Mouse (Mus musculus) layer of hippocampus, postnatal 10 days (tissue): Measurements from ENCODE around the gene Ubac2. TPM values are rescaled to one million over a fixed set of nuclear protein-coding genes. Genes with fewer than 3 reads are reported as not detected.

ENCODE experiments used
- DNase-seq, 2 experiments: peaks; one replicate each; pipeline ENCODE4 v3.0.0; 2021; ENCODE audit warnings: low spot score in 2 of 2
- total RNA-seq, 2 experiments: library from RNA; stranded (reverse); gene quantifications; 2 replicates each; pipeline ENCODE4 v1.2.3; 2021

The Ubac2 gene
- total RNA-seq, 2 experiments from 2014 or later = 39.1 to 39.3 TPM

DNA sequence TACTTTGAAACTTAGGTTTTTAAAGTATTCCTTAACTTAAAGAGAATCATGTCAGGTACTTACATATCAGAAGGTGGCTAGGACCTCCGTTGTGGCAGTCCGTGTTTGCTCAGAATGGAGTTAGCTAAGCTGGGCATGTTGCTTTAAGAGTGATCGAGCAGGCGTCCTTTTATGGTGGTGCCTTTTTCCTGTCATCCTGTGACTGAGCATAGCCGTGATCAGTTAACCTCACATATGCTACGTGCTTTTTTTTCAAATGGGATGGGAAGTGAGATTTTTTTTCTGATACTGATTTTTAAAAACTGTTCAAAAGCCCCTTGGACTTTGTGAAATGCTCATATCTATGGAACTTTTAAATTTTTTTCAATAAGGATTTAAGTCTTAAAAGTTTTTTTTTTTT, 86.6 kb downstream of the Ubac2 start, which contains the start of gene Gpr183:
Gene Gpr183 (minus strand): TSS at position 206 of the 400 bp plus-strand sequence.
- no peak for DNase-seq

- DNase-seq = no peak
Measured at GRCm38 (mm10) chr14:121965461-121965860, 87.0 kb downstream of the Ubac2 start.

DNA sequence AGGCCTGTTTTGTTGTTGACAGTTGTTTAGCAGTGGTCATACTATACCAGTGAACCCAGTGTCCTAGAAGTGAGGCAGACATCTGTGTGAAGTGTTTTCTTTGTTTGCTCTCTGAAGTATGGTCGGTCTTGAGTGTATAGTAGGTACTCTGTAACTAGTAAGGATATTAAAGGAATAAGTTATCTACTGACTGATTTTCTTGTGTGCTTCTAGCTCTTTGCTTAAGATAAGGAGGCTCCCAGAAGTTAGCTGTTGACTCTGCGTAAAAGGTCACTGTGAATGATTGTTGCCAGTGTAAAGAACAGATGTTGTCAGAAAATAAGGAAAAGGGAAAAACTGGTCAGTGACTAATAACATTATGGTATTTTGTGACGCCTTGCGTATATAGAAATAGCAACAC, 88.7 kb downstream of the Ubac2 start:
- no peak for DNase-seq

DNA sequence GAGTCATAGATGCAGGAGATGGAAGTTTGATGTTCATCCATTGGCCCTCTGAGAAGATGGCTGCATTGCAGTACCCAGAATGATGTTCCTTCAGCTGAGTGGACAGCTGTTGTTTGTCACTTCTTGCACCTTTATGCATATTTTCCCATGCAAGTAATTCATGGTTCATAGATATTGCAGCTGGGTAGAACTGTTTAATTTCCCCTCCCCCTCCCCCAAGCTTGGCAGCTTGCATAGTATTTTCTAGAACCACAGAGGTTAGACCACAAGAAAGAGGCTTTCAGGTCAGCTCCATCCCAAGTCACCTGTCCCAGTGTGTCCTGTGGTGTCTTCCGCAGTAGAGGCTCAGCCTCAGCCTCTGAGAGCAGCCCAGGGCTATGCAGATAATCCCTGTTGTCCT, 92.0 kb downstream of the Ubac2 start:
- DNase-seq = no peak

GRCm38 (mm10) chr14:121973114-121973513, 94.7 kb downstream of the Ubac2 start:
- no peak for DNase-seq

GRCm38 (mm10) chr14:121981531-121981930, 103.1 kb downstream of the Ubac2 start:
- no peak for DNase-seq

DNA sequence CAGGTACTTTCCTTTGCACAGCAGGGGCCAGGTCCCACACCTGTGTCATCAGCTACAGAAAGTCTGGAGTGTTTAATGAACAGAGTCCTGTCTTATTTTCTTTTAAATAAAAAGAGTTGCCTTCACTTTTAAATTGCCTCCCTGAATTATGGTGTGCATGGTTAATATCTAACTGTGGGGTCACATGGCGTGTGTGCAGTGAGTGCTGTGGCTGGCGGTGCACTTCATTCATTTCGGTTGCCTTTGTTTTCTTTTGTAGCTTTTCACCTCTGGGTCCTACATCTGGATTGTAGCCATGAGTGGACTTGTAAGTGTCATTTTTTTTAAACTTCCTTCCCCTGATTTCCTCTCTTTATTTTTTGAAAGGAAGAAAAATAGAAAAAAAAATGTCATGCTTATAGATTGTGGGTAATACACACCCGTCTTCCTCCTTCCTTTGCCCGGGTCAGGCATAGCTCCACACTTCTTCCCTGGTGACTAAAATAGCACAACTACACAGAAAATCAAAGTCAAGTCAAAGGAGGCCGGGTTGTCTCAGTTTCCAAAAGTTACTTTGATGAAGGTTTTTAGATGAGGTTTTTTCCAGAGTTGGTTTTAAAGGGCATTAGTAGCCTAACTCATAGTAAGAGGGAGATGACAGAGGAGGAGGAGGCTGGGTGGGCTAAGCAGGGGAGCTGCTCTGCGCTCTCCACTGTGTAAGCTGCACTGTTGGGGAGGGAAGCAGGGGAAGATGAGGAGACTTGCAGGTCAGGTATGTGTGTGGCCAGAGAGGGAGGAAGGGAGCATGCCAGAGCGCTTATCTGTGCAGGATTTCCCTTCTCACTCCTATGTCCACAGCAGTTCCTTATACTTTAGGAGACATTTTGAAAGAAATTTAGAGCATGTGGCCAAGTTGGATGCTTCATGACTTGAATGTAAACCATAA, 104.9 kb downstream of the Ubac2 start:
- no peak for DNase-seq

DNA sequence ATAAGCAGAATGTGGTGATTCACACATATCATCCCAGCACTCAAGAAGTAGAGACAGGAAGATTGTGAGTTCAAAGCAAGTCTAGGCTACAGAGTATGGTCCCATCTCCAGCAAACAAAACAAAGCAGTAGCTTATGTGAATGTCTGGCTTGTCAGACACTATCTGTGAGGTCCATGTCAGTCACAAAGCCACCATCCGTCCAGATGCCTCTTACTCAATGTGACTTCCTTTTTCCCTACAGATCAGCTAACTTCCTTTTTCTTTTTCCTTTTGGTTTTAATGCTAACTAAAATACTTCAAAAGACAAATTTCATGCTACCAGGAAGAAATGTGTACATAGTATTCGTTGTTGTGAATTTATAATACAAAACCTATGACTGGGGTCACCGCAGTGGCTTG, 107.1 kb downstream of the Ubac2 start:
- DNase-seq = no peak

GRCm38 (mm10) chr14:121986028-121986427, 107.6 kb downstream of the Ubac2 start:
- DNase-seq = no peak

GRCm38 (mm10) chr14:121987287-121987686, 108.9 kb downstream of the Ubac2 start:
- DNase-seq = no peak

DNA sequence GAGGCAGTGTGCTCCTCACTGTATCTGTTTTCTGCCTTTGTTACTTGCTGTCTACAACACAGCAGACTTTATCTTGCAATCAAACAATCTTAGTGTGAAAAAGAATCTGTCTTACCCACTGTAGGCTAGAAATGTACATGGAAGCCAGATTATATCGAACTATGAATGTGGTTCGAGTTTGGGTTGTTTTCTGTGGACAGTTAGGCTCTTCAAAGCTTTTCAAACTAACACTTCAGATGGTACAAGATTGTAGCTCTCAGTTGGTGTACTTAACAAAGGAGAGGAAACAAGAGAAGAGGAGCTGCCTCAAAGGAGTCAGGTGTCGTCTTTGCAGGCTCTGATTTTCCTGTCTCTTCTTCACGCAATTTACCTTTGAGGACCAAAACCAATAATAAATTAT, 109.3 kb downstream of the Ubac2 start:
- DNase-seq = no peak

DNA sequence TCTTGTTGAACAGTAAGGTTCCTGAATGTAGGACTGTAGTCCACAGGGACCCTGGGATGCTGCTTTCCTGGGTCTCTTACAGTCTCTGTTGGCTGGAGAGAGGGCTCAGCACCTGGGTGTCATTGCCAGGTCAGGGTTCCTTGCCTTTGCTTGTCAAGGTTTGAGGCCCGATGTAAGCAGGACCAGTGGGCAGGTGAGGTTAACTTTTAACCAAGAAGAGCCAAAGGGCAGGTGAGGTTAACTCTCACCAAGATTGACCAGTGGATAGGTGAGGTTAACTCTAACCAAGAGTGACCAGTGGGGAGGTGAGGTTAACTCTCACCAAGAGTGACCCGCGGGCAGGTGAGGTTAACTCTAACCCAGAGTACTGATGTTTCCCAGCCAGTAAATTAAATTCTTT, 110.9 kb downstream of the Ubac2 start:
- no peak for DNase-seq

- no peak for DNase-seq
Measured at GRCm38 (mm10) chr14:121989869-121990268, 111.4 kb downstream of the Ubac2 start.

- DNase-seq = no peak
Measured at GRCm38 (mm10) chr14:121990897-121991296, 112.5 kb downstream of the Ubac2 start.

DNA sequence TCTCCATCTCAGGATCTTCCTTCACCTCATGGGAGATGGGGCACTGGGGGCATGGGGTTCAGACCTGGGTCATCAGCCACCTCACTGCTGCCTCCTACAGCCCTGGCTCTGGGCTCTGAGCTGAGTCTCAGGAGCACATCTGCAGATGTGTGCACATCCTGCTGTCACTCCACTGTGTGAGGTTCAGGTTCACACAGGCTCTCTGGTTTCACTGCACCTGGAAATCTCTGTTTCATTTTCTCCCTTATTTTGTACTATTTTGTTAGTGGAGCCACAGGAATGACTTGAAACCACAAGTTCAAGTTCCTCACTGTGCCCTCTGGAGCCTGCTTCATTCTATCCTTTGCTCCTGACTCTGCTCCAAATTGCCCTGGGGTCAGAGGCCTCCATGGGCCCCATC, 113.5 kb downstream of the Ubac2 start:
- DNase-seq = no peak

GRCm38 (mm10) chr14:121992395-121993280, 114.2 kb downstream of the Ubac2 start:
- no peak for DNase-seq

GRCm38 (mm10) chr14:121993616-121994015, 115.2 kb downstream of the Ubac2 start:
- DNase-seq = no peak

- DNase-seq = no peak
Measured at GRCm38 (mm10) chr14:121994171-121994700, 115.8 kb downstream of the Ubac2 start.

- DNase-seq = no peak
Measured at GRCm38 (mm10) chr14:121994846-121995556, 116.6 kb downstream of the Ubac2 start.

- DNase-seq = no peak
Measured at GRCm38 (mm10) chr14:121995557-121995870, 117.1 kb downstream of the Ubac2 start.

- DNase-seq = peak; percentile 22 to 32
Measured at GRCm38 (mm10) chr14:121996786-121997185, 118.4 kb downstream of the Ubac2 start.
